Mouse (Mus musculus): ENCODE results near the gene Ube2b. TPM values are rescaled to one million over a fixed set of nuclear protein-coding genes. Genes with fewer than 3 reads are reported as not detected.

Gene Ube2b
- polyA plus RNA-seq, 1 experiment = 197 TPM

- TF ChIP-seq EP300 (IDR thresholded peaks at IDR 0.05; ENCODE audit: insufficient read depth, low read depth, low read length) = no peak
- TF ChIP-seq POLR2A (IDR thresholded peaks at IDR 0.05; ENCODE audit: insufficient read depth, low read length) = no peak
- no peak for TF ChIP-seq CTCF (IDR thresholded peaks at IDR 0.05; ENCODE audit: low read depth, low read length)
- Histone ChIP-seq H3K9ac (ENCODE audit: low read depth, poor library complexity, severe bottlenecking) (no peak overlapping the region), H3K27ac (ENCODE audit: insufficient read depth, low read length) (no peak overlapping the region), H3K9me3 (replicated peaks; ENCODE audit: control insufficient read depth, insufficient read depth, low read length, poor library complexity, severe bottlenecking) (no peaks in the 10 kb centered on the region), H3K36me3 (ENCODE audit: control insufficient read depth, insufficient read depth, low read length, poor library complexity, severe bottlenecking) (no peaks in the 10 kb centered on the region), H3K4me3 (ENCODE audit: low read depth, low read length) (no peak overlapping the region), H3K27me3 (ENCODE audit: control insufficient read depth, insufficient read depth, low read length, poor library complexity, severe bottlenecking) (no peaks in the 10 kb centered on the region), H3K4me1 (ENCODE audit: control insufficient read depth, insufficient read depth, low read length) (no peaks in the 10 kb centered on the region)
Measured at GRCm38 (mm10) chr11:52033953-52034352, 33.4 kb upstream of the Ube2b start.

- Histone ChIP-seq H3K4me1 (ENCODE audit: control insufficient read depth, insufficient read depth, low read length) (no peaks in the 10 kb centered on the region), H3K4me3 (ENCODE audit: low read depth, low read length) (no peak overlapping the region), H3K36me3 (ENCODE audit: control insufficient read depth, insufficient read depth, low read length, poor library complexity, severe bottlenecking) (no peaks in the 10 kb centered on the region), H3K9ac (ENCODE audit: low read depth, poor library complexity, severe bottlenecking) (no peak overlapping the region), H3K9me3 (replicated peaks; ENCODE audit: control insufficient read depth, insufficient read depth, low read length, poor library complexity, severe bottlenecking) (no peaks in the 10 kb centered on the region), H3K27ac (ENCODE audit: insufficient read depth, low read length) (no peak overlapping the region), H3K27me3 (ENCODE audit: control insufficient read depth, insufficient read depth, low read length, poor library complexity, severe bottlenecking) (no peaks in the 10 kb centered on the region)
- no peak for TF ChIP-seq POLR2A (IDR thresholded peaks at IDR 0.05; ENCODE audit: insufficient read depth, low read length)
- TF ChIP-seq CTCF (IDR thresholded peaks at IDR 0.05; ENCODE audit: low read depth, low read length) = no peak
- TF ChIP-seq EP300 (IDR thresholded peaks at IDR 0.05; ENCODE audit: insufficient read depth, low read depth, low read length) = no peak
Measured at GRCm38 (mm10) chr11:52032356-52032755, 31.8 kb upstream of the Ube2b start.

DNA sequence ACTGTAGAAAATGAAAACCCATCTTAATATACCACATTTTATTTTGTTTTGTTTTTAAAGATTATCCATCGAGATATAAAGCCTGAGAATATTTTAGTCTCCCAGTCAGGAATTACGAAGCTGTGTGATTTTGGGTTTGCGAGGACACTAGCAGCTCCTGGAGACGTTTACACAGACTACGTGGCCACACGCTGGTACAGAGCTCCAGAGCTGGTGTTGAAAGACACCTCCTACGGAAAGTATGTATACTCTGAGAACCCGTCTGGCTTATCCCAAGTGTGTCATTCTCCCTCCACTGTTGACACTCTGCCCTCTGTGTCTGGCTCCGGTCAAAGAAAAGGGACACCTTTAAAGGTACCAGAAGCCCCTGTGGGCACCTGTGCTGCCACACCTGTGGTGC is 17.7 kb upstream of the Ube2b start:
- Histone ChIP-seq H3K4me1 (ENCODE audit: control insufficient read depth, insufficient read depth, low read length) (no peaks in the 10 kb centered on the region), H3K9me3 (replicated peaks; ENCODE audit: control insufficient read depth, insufficient read depth, low read length, poor library complexity, severe bottlenecking) (no peaks in the 10 kb centered on the region), H3K27me3 (ENCODE audit: control insufficient read depth, insufficient read depth, low read length, poor library complexity, severe bottlenecking) (no peaks in the 10 kb centered on the region), H3K9ac (ENCODE audit: low read depth, poor library complexity, severe bottlenecking) (no peak overlapping the region), H3K27ac (ENCODE audit: insufficient read depth, low read length) (no peak overlapping the region), H3K36me3 (ENCODE audit: control insufficient read depth, insufficient read depth, low read length, poor library complexity, severe bottlenecking) (no peaks in the 10 kb centered on the region), H3K4me3 (ENCODE audit: low read depth, low read length) (no peak overlapping the region)
- TF ChIP-seq EP300 (IDR thresholded peaks at IDR 0.05; ENCODE audit: insufficient read depth, low read depth, low read length) (no peak), POLR2A (IDR thresholded peaks at IDR 0.05; ENCODE audit: insufficient read depth, low read length) (no peak), CTCF (IDR thresholded peaks at IDR 0.05; ENCODE audit: low read depth, low read length) (no peak)

DNA sequence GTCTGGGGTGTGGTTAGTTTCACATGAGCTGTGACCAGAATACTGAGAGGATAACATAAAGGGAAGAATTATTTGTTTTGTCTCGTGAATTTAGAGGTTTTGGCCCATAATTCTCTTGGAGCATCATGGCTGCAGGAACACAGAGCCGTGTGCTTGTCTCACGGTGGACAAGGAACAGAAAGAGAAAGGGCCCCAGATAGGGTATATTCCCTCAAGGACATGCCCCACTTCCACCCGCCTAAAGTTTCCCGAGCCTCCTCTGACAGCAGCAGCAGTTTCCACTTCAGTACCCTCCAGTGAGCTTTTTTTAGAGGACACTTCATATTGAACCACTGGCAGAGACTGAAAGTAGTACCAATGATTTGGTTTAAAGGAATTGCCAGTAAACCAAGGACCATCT is 11.0 kb upstream of the Ube2b start:
- Histone ChIP-seq H3K9ac (ENCODE audit: low read depth, poor library complexity, severe bottlenecking) (no peak overlapping the region), H3K27ac (ENCODE audit: insufficient read depth, low read length) (no peak overlapping the region), H3K27me3 (ENCODE audit: control insufficient read depth, insufficient read depth, low read length, poor library complexity, severe bottlenecking) (no peaks in the 10 kb centered on the region), H3K4me1 (ENCODE audit: control insufficient read depth, insufficient read depth, low read length) (no peaks in the 10 kb centered on the region), H3K36me3 (ENCODE audit: control insufficient read depth, insufficient read depth, low read length, poor library complexity, severe bottlenecking) (no peaks in the 10 kb centered on the region), H3K4me3 (ENCODE audit: low read depth, low read length) (no peak overlapping the region), H3K9me3 (replicated peaks; ENCODE audit: control insufficient read depth, insufficient read depth, low read length, poor library complexity, severe bottlenecking) (no peaks in the 10 kb centered on the region)
- TF ChIP-seq CTCF (IDR thresholded peaks at IDR 0.05; ENCODE audit: low read depth, low read length) (no peak), POLR2A (IDR thresholded peaks at IDR 0.05; ENCODE audit: insufficient read depth, low read length) (no peak), EP300 (IDR thresholded peaks at IDR 0.05; ENCODE audit: insufficient read depth, low read depth, low read length) (no peak)

GRCm38 (mm10) chr11:52011011-52011410 is 10.4 kb upstream of the Ube2b start:
- no peaks in the 10 kb centered on the region for H3K4me1 ChIP-seq (ENCODE audit: control insufficient read depth, insufficient read depth, low read length)

DNA sequence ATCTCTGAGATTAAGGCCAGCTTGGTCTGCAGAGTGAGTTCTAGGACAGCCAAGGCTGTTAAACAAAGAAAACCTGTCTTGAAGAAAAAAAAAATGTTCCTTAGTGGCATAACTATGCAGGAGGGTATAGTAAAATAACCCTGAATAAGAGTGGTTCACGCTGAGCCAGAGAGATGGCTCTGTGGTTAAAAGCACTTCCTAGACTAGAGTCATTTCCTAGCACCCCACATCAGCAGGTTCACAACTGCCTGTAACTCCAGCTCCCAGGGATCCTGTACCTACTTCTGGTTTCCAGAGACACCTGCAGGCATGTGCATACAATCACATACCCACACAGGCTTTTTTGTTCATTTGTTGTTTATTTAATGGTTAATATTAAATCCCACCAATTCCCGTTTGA is 5.0 kb upstream of the Ube2b start:
- Histone ChIP-seq H3K9ac (ENCODE audit: low read depth, poor library complexity, severe bottlenecking) (no peak overlapping the region), H3K27me3 (ENCODE audit: control insufficient read depth, insufficient read depth, low read length, poor library complexity, severe bottlenecking) (no peaks in the 10 kb centered on the region), H3K4me1 (ENCODE audit: control insufficient read depth, insufficient read depth, low read length) (no peaks in the 10 kb centered on the region), H3K9me3 (replicated peaks; ENCODE audit: control insufficient read depth, insufficient read depth, low read length, poor library complexity, severe bottlenecking) (no peaks in the 10 kb centered on the region), H3K4me3 (ENCODE audit: low read depth, low read length) (no peak overlapping the region), H3K27ac (ENCODE audit: insufficient read depth, low read length) (no peak overlapping the region), H3K36me3 (ENCODE audit: control insufficient read depth, insufficient read depth, low read length, poor library complexity, severe bottlenecking) (no peaks in the 10 kb centered on the region)
- TF ChIP-seq CTCF (IDR thresholded peaks at IDR 0.05; ENCODE audit: low read depth, low read length) (no peak), EP300 (IDR thresholded peaks at IDR 0.05; ENCODE audit: insufficient read depth, low read depth, low read length) (no peak), POLR2A (IDR thresholded peaks at IDR 0.05; ENCODE audit: insufficient read depth, low read length) (no peak)

More at GRCm38 (mm10) chr11:52011011-52011410, 10.4 kb upstream of the Ube2b start:
- H3K27ac ChIP-seq (ENCODE audit: insufficient read depth, low read length) = no peak overlapping the region
- no peaks in the 10 kb centered on the region for H3K9me3 ChIP-seq (replicated peaks; ENCODE audit: control insufficient read depth, insufficient read depth, low read length, poor library complexity, severe bottlenecking)
- H3K36me3 ChIP-seq (ENCODE audit: control insufficient read depth, insufficient read depth, low read length, poor library complexity, severe bottlenecking) = no peaks in the 10 kb centered on the region
- no peak overlapping the region for H3K9ac ChIP-seq (ENCODE audit: low read depth, poor library complexity, severe bottlenecking)
- H3K27me3 ChIP-seq (ENCODE audit: control insufficient read depth, insufficient read depth, low read length, poor library complexity, severe bottlenecking) = no peaks in the 10 kb centered on the region
- TF ChIP-seq CTCF (IDR thresholded peaks at IDR 0.05; ENCODE audit: low read depth, low read length) = no peak
- TF ChIP-seq POLR2A (IDR thresholded peaks at IDR 0.05; ENCODE audit: insufficient read depth, low read length) = no peak
- TF ChIP-seq EP300 (IDR thresholded peaks at IDR 0.05; ENCODE audit: insufficient read depth, low read depth, low read length) = no peak
- H3K4me3 ChIP-seq (ENCODE audit: low read depth, low read length) = no peak overlapping the region
